Mouse (Mus musculus): Measurements from ENCODE around the gene Snx22.

GRCm38 (mm10) chr9:66039290-66039689, 30.2 kb downstream of the Snx22 start:
- no peak for TF ChIP-seq POLR2A (IDR thresholded peaks at IDR 0.05; ENCODE audit: low read depth, low read length)
- TF ChIP-seq CTCF (conservative IDR thresholded peaks at IDR 0.05; ENCODE audit: insufficient read depth, insufficient read length, low read depth, low read length): no peak

Measured in kidney, adult 2 months (tissue).